Mouse (Mus musculus): ENCODE measurements around the gene Ptpn4.

- TF ChIP-seq CTCF (IDR thresholded peaks at IDR 0.05; ENCODE audit: borderline replicate concordance, control insufficient read depth, extremely low read depth, insufficient read depth, low read length, poor library complexity) = no peak
- no peak for TF ChIP-seq POLR2A (IDR thresholded peaks at IDR 0.05; ENCODE audit: control insufficient read depth, extremely low read depth, insufficient read depth, low read length, poor library complexity)
Observed at GRCm38 (mm10) chr1:119807707-119808106, 29.7 kb downstream of the Ptpn4 start.

Measured in thymus, adult 2 months (tissue).